ENCODE assay signal across 8 mouse cellular contexts in the genomic region with DNA sequence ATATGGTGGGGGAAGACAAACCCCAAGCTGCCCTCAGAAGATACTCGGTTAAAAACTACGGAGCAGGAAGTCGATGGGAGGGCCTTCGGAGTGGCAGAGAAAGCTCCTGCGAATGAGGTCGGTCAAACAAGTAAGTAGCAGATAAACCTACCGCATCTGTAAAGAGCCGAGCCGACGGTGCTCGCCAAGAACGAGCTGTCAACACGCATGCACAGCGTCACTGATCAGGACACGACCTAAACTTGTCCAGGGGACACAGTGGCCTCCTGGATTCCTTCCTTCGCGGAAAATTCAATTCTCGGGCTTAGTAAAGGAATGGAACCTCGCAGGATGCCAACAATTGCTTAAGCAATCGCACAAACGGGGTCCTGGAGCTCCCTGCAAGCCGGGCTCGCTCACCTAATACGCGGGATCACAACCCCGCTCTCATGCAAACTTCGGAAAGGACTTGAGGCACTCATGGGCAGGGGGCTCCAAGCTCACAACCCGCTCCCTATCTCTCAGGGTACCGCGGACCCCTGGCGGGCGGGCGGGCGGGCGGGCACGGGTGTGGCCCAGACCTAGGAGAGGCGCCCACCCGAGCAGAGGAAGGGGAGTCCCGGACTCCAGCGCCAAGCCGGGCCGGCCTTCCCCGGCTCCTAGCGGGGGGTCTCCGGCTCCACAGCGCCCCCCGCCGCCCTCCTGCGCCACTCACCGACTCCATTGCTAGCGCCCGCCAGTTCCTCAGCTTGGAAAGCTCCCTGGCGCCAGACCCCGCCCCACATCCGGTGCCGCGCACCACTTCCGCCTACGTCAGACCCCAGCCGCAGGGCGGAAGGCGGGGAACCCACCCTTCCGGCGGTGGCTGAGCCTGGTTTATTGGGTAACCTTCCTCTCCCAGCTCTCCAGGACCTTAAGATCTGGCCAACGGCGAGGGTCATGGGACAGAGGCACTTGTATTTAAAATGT. TPM values are rescaled to one million over a fixed set of nuclear protein-coding genes. Genes with fewer than 3 reads are reported as not detected.
DNase-seq lines count a peak whose midpoint lies in the region; ATAC-seq lines count a peak whose summit lies in the region.

A gene (minus strand): TSS at position 786 of the 948 bp plus-strand sequence.

- H3K9ac ChIP-seq in hindbrain, embryonic 16.5 days (ENCODE audit: low read depth, low read length) = peak within 1 kb of the TSS; percentile 84

- H3K4me3 ChIP-seq in hindbrain, embryonic 16.5 days (ENCODE audit: low read length) = peak within 1 kb of the TSS; percentile 84
- H3K4me3 ChIP-seq in macrophage (ENCODE audit: inconsistent target) = peak within 1 kb of the TSS; percentile 92

- under 1% methylated on average over 63 of the region's 66 CpGs for WGBS in hindbrain, embryonic 16.5 days
- 0% methylated on average over 56 of the region's 66 CpGs for WGBS in macrophage (ENCODE audit: missing documents)

- H3K79me2 ChIP-seq in macrophage (ENCODE audit: inconsistent target) = peaks cover 50% of the 10 kb centered on the region

- H3K36me3 ChIP-seq in hindbrain, embryonic 16.5 days (ENCODE audit: control insufficient read depth, insufficient read depth, low read length) = peaks cover 27% of the 10 kb centered on the region
- H3K36me3 ChIP-seq in macrophage (ENCODE audit: inconsistent target) = peaks cover 20% of the 10 kb centered on the region

- H3K4me2 ChIP-seq in hindbrain, embryonic 16.5 days (ENCODE audit: low read length) = peak within 1 kb of the TSS; percentile 76

- peak; percentile 92 for DNase-seq in WW6 (ENCODE audit: low read depth, low spot score)
- DNase-seq in cerebellum, postnatal 4 days (ENCODE audit: low spot score in 2 of 2) = peak; percentile 95 to 96
- DNase-seq in gastrocnemius, adult 18-20 months (ENCODE audit: low spot score) = peak; percentile 96
- DNase-seq in left cerebral cortex, adult 18-20 months (ENCODE audit: low spot score in 2 of 2) = peak; percentile 93 to 95
- peak; percentile 97 for DNase-seq in right cerebral cortex, adult 18-20 months
- DNase-seq in urinary bladder, postnatal 10 days (ENCODE audit: low spot score) = peak; percentile 89

- H3K9me3 ChIP-seq in hindbrain, embryonic 16.5 days (ENCODE audit: control insufficient read depth, low read length) = no peaks in the 10 kb centered on the region

- no peaks in the 10 kb centered on the region for H3K27me3 ChIP-seq in hindbrain, embryonic 16.5 days (replicated peaks; ENCODE audit: control insufficient read depth, insufficient read depth, low read length)

- ATAC-seq in hindbrain, embryonic 16.5 days = peak; percentile 96

- H3K4me1 ChIP-seq in hindbrain, embryonic 16.5 days (ENCODE audit: control insufficient read depth, insufficient read depth, low read depth, low read length) = peaks cover 6% of the 10 kb centered on the region

- H3K27ac ChIP-seq in hindbrain, embryonic 16.5 days (ENCODE audit: low read depth, low read length) = peak within 1 kb of the TSS; percentile 90
- H3K27ac ChIP-seq in macrophage = peak within 1 kb of the TSS; percentile 84

RNA-seq across cellular contexts. Expression of the gene that starts here (rescaled TPM):
- total RNA-seq in gastrocnemius, adult 18-20 months (2021) = 10 to 100 TPM; 48.1 to 49.6 TPM
- 72.5 and 74.4 TPM in 2 replicates for polyA plus RNA-seq in hindbrain, embryonic 16.5 days (2015; fragmentation: Nextera tagmentation; extraction: Ambion mirVana)
- 10 to 100 TPM; 54.6 to 56.2 TPM for total RNA-seq in left cerebral cortex, adult 18-20 months (2021)
- 10 to 100 TPM; 22.0 to 92.3 (median 54.9) TPM for total RNA-seq in macrophage (2018; cell fraction: chromatin; rRNA removed)
- 10 to 100 TPM; 22.1 to 38.1 (median 31.7) TPM for total RNA-seq in macrophage (2018; cell fraction: cytosol; rRNA removed)
- total RNA-seq in macrophage (2018; cell fraction: nucleus; rRNA removed) = 10 to 100 TPM; 20.7 to 67.8 (median 38.8) TPM
- 34.9 to 43.9 TPM (median 40.2 TPM) in 3 replicates for polyA plus RNA-seq in macrophage (2018)

Comparison
In these comparisons a context has a peak if more than half of its experiments do, and no peak if none do; other contexts are left out.
1. Peak in every context shown above with its lines: DNase-seq, ATAC-seq, H3K4me3 ChIP-seq and H3K27ac ChIP-seq.